ENCODE assay signal across 8 mouse cellular contexts in the genomic region with DNA sequence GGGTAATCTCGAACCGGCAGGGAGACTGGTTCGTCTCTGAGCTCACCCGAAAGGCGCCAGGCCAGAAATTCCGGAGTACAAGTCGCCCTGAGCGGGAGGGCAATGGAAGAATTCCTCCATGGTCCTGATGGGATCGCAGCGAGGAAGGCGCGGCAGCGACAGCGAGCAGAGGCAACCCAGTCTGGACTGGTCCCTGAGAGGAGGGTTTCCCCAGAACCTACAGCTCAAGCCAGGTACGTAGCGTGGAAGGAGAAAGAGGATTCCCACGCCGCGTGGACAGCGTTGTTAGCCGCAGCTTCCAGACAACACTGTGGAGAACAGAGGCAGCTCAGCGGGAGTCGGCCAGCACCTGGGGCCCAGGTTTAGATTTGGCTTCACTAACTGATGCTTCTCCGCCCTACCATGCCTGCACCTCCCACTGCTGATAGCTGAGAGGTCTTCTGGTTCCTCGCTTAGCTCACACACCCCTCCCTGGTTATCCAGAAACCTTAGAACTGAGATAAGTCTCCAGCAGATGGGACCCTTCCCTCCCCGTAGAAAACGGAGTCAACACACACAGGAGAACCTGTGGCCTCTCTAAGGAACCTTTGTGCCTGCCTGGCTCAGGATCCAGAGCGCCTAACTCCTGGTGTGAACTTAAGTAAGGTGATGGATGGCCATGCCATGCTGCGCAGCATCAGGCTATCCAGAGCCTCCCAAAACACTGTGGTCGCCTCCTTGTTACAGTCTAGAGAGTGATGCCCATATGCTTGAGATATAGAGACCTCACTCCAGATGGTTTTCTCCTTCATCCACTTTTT. TPM values are rescaled to one million over a fixed set of nuclear protein-coding genes. Genes with fewer than 3 reads are reported as not detected.
DNase-seq lines count a peak whose midpoint lies in the region; ATAC-seq and TF ChIP-seq lines count a peak whose summit lies in the region.

No protein-coding gene starts in this region.

- no peaks in the 10 kb centered on the region for H3K9me3 ChIP-seq in ES-E14 (ENCODE audit: control insufficient read depth, insufficient read depth, low read depth, low read length)
- H3K9me3 ChIP-seq in forebrain, embryonic 11.5 days (ENCODE audit: control insufficient read depth, low read length) = no peaks in the 10 kb centered on the region
- H3K9me3 ChIP-seq in kidney, embryonic 14.5 days (ENCODE audit: control insufficient read depth, low read length) = no peaks in the 10 kb centered on the region
- no peaks in the 10 kb centered on the region for H3K9me3 ChIP-seq in liver, embryonic 16.5 days (replicated peaks; ENCODE audit: control insufficient read depth, low read length)
- no peaks in the 10 kb centered on the region for H3K9me3 ChIP-seq in stomach, embryonic 16.5 days (replicated peaks; ENCODE audit: control insufficient read depth, low read length)

- H3K9ac ChIP-seq in ES-E14 (ENCODE audit: insufficient read depth, low read depth, low read length, poor library complexity, severe bottlenecking) = no peak overlapping the region
- H3K9ac ChIP-seq in forebrain, embryonic 11.5 days (ENCODE audit: low read length) = peak overlapping the region; percentile 56
- peak overlapping the region; percentile 44 for H3K9ac ChIP-seq in kidney, embryonic 14.5 days (ENCODE audit: low read depth, low read length)
- H3K9ac ChIP-seq in liver, embryonic 16.5 days (ENCODE audit: low read depth, low read length) = no peak overlapping the region
- peak overlapping the region; percentile 46 for H3K9ac ChIP-seq in stomach, embryonic 16.5 days (ENCODE audit: low read length)

- H3K27ac ChIP-seq in ES-E14 (ENCODE audit: insufficient read depth, low read depth, low read length, poor library complexity, severe bottlenecking) = no peak overlapping the region
- H3K27ac ChIP-seq in forebrain, embryonic 11.5 days (ENCODE audit: low read depth, low read length) = no peak overlapping the region
- H3K27ac ChIP-seq in kidney, embryonic 14.5 days (ENCODE audit: low read depth, low read length) = no peak overlapping the region
- H3K27ac ChIP-seq in liver, embryonic 16.5 days (ENCODE audit: low read length) = no peak overlapping the region
- no peak overlapping the region for H3K27ac ChIP-seq in stomach, embryonic 16.5 days (ENCODE audit: low read length)

- peaks cover 5% of the 10 kb centered on the region; the same call in 1 of the 2 replicates for H3K27me3 ChIP-seq in forebrain, embryonic 11.5 days (ENCODE audit: control insufficient read depth, insufficient read depth, low read length)
- H3K27me3 ChIP-seq in kidney, embryonic 14.5 days (ENCODE audit: control insufficient read depth, insufficient read depth, low read length) = peaks cover 7% of the 10 kb centered on the region
- H3K27me3 ChIP-seq in liver, embryonic 16.5 days (ENCODE audit: control insufficient read depth, insufficient read depth, low read depth, low read length) = peaks cover 17% of the 10 kb centered on the region
- H3K27me3 ChIP-seq in stomach, embryonic 16.5 days (ENCODE audit: control insufficient read depth, insufficient read depth, low read length) = no peaks in the 10 kb centered on the region

- H3K4me3 ChIP-seq in ES-E14 (ENCODE audit: insufficient read depth in 1 of 2, low read depth in 1 of 2, low read length in 2 of 2, poor library complexity in 1 of 2, severe bottlenecking in 1 of 2) = peak overlapping the region; percentile 45 to 48
- H3K4me3 ChIP-seq in forebrain, embryonic 11.5 days (ENCODE audit: low read depth, low read length) = peak overlapping the region; percentile 57
- H3K4me3 ChIP-seq in kidney, embryonic 14.5 days (ENCODE audit: low read length) = peak overlapping the region; percentile 60
- peak overlapping the region; percentile 28 for H3K4me3 ChIP-seq in liver, embryonic 16.5 days (ENCODE audit: low read depth, low read length)
- peak overlapping the region; percentile 58 for H3K4me3 ChIP-seq in stomach, embryonic 16.5 days (replicated peaks; ENCODE audit: low read length)

- WGBS in forebrain, embryonic 11.5 days = 1% methylated on average over 30 of the region's 30 CpGs
- WGBS in kidney, embryonic 14.5 days = 3% methylated on average over 30 of the region's 30 CpGs
- WGBS in liver, embryonic 16.5 days (ENCODE audit: insufficient replicate concordance) = 3% methylated on average over 30 of the region's 30 CpGs
- 3% methylated on average over 30 of the region's 30 CpGs for WGBS in stomach, embryonic 16.5 days

- in situ Hi-C loops in ES-E14 (cut with MboI; ENCODE audit: low sequenced_read_pairs in 2 of 2, unreplicated experiment in 2 of 2) = no loop called here

- DNase-seq in cerebellum, adult 9-11 months = no peak
- DNase-seq in ES-E14 (ENCODE audit: low read depth, low spot score) = peak; percentile 8
- DNase-seq in forebrain, embryonic 11.5 days (ENCODE audit: low spot score) = peak; percentile 57

- peak overlapping the region; percentile 95 for H3K4me2 ChIP-seq in forebrain, embryonic 11.5 days (ENCODE audit: low read depth, low read length, severe bottlenecking)
- peak overlapping the region; percentile 95 for H3K4me2 ChIP-seq in kidney, embryonic 14.5 days (replicated peaks; ENCODE audit: low read depth, low read length)
- peak overlapping the region; percentile 46 for H3K4me2 ChIP-seq in liver, embryonic 16.5 days (ENCODE audit: low read depth, low read length)
- H3K4me2 ChIP-seq in stomach, embryonic 16.5 days (ENCODE audit: low read depth, low read length) = peak overlapping the region; percentile 99

- H3K36me3 ChIP-seq in ES-E14 (ENCODE audit: control insufficient read depth, insufficient read depth, low read length, poor library complexity, severe bottlenecking) = no peaks in the 10 kb centered on the region
- H3K36me3 ChIP-seq in forebrain, embryonic 11.5 days (ENCODE audit: control insufficient read depth, insufficient read depth, low read length) = no peaks in the 10 kb centered on the region
- no peaks in the 10 kb centered on the region for H3K36me3 ChIP-seq in kidney, embryonic 14.5 days (ENCODE audit: control insufficient read depth, insufficient read depth, low read length)
- H3K36me3 ChIP-seq in liver, embryonic 16.5 days (ENCODE audit: control insufficient read depth, insufficient read depth) = no peaks in the 10 kb centered on the region
- no peaks in the 10 kb centered on the region for H3K36me3 ChIP-seq in stomach, embryonic 16.5 days (ENCODE audit: control insufficient read depth, insufficient read depth, low read length)

- no peaks in the 10 kb centered on the region for H3K4me1 ChIP-seq in ES-E14 (ENCODE audit: control insufficient read depth in 2 of 2, insufficient read depth in 2 of 2, low read length in 2 of 2, poor library complexity in 1 of 2)
- 0 out of 2 replicates have a peak, but pooled peaks cover 2% of the 10 kb centered on the region for H3K4me1 ChIP-seq in forebrain, embryonic 11.5 days (replicated peaks; ENCODE audit: control insufficient read depth, insufficient read depth, low read length)
- 0 out of 2 replicates have a peak, but pooled peaks cover 6% of the 10 kb centered on the region for H3K4me1 ChIP-seq in kidney, embryonic 14.5 days (ENCODE audit: control insufficient read depth, insufficient read depth, low read length)
- H3K4me1 ChIP-seq in liver, embryonic 16.5 days (ENCODE audit: control insufficient read depth, low read depth, low read length) = no peaks in the 10 kb centered on the region
- peaks cover 4% of the 10 kb centered on the region; the same call in 1 of the 2 replicates for H3K4me1 ChIP-seq in stomach, embryonic 16.5 days (ENCODE audit: control insufficient read depth, insufficient read depth, low read length)

- peak; percentile 40 for ATAC-seq in cerebellum, adult (ENCODE audit: insufficient number of reproducible peaks, low FRiP score, low TSS enrichment)
- peak; percentile 62 for ATAC-seq in forebrain, embryonic 11.5 days (replicated peaks; ENCODE audit: low FRiP score)
- peak; percentile 68 for ATAC-seq in kidney, embryonic 14.5 days (ENCODE audit: low FRiP score, low TSS enrichment)
- ATAC-seq in liver, embryonic 16.5 days (ENCODE audit: low read depth) = no peak
- peak; percentile 33; the same call in 1 of the 2 replicates for ATAC-seq in stomach, embryonic 16.5 days (ENCODE audit: insufficient read depth, low FRiP score)
- ATAC-seq in monocyte, adult 5-6 weeks (replicated peaks; ENCODE audit: insufficient number of reproducible peaks, low FRiP score, low TSS enrichment, poor library complexity, severe bottlenecking) = no peak

TF ChIP-seq in ES-E14, 5 proteins besides CTCF, POLR2A, EP300 and RAD21:
- TF ChIP-seq CHD2 (IDR thresholded peaks at IDR 0.05; ENCODE audit: low read depth, low read length) = no peak
- no peak for TF ChIP-seq HCFC1 (IDR thresholded peaks at IDR 0.05; ENCODE audit: borderline replicate concordance, insufficient read depth, low read length)
- no peak for TF ChIP-seq MAFK (IDR thresholded peaks at IDR 0.05; ENCODE audit: insufficient read depth, low read depth, low read length)
- no peak for TF ChIP-seq ZNF384 (IDR thresholded peaks at IDR 0.05; ENCODE audit: low read depth, low read length)
- no peak for TF ChIP-seq ZC3H11A (IDR thresholded peaks at IDR 0.05; ENCODE audit: borderline replicate concordance, low read depth, low read length)

RNA-seq across cellular contexts. Expression of a gene that starts 0.6 kb away (rescaled TPM):
- total RNA-seq in ES-E14 (2012; rRNA removed) = 0.09 TPM in 1 of 2 replicates, not detected in the other
- polyA plus RNA-seq in forebrain, embryonic 11.5 days (2014; fragmentation: Nextera tagmentation; extraction: Ambion mirVana) = 0.91 and 0.97 TPM in 2 replicates
- 1.1 and 2.1 TPM in 2 replicates for polyA plus RNA-seq in kidney, embryonic 14.5 days (2014; fragmentation: Nextera tagmentation; extraction: Ambion mirVana)
- polyA plus RNA-seq in liver, embryonic 16.5 days (2015; fragmentation: Nextera tagmentation; extraction: Ambion mirVana) = not detected in 2 replicates
- polyA plus RNA-seq in stomach, embryonic 16.5 days (2015; fragmentation: Nextera tagmentation; extraction: Ambion mirVana) = 1.7 and 2.6 TPM in 2 replicates
- total RNA-seq in monocyte, adult 5-6 weeks (2017) = not detected in 3 replicates

RNA-seq across cellular contexts. Expression of a gene that starts 1.5 kb away (rescaled TPM):
- total RNA-seq in ES-E14 (2012; rRNA removed) = not detected in 2 replicates
- 0.75 and 1.8 TPM in 2 replicates for polyA plus RNA-seq in forebrain, embryonic 11.5 days (2014; fragmentation: Nextera tagmentation; extraction: Ambion mirVana)
- 2.3 and 3.4 TPM in 2 replicates for polyA plus RNA-seq in kidney, embryonic 14.5 days (2014; fragmentation: Nextera tagmentation; extraction: Ambion mirVana)
- polyA plus RNA-seq in liver, embryonic 16.5 days (2015; fragmentation: Nextera tagmentation; extraction: Ambion mirVana) = not detected in 2 replicates
- polyA plus RNA-seq in stomach, embryonic 16.5 days (2015; fragmentation: Nextera tagmentation; extraction: Ambion mirVana) = 0.22 and 0.23 TPM in 2 replicates
- total RNA-seq in monocyte, adult 5-6 weeks (2017) = 6.6 TPM in 1 of 3 replicates, not detected in the others

Comparison
In these comparisons a context has a peak if more than half of its experiments do, and no peak if none do; other contexts are left out.
1. ATAC-seq: peak in cerebellum, adult (single experiment), forebrain, embryonic 11.5 days (single experiment), kidney, embryonic 14.5 days (single experiment) and stomach, embryonic 16.5 days (single experiment); none in liver, embryonic 16.5 days (single experiment) and monocyte, adult 5-6 weeks (single experiment).
2. H3K9ac ChIP-seq: peak in forebrain, embryonic 11.5 days (single experiment), kidney, embryonic 14.5 days (single experiment) and stomach, embryonic 16.5 days (single experiment); none in ES-E14 (single experiment) and liver, embryonic 16.5 days (single experiment).
3. H3K4me2 ChIP-seq: peak in every context shown above with its lines; median percentile 99 in stomach, embryonic 16.5 days; 95 in forebrain, embryonic 11.5 days; 95 in kidney, embryonic 14.5 days; 46 in liver, embryonic 16.5 days.
4. Peak in every context shown above with its lines, with median percentiles within 50 percentile points of each other: H3K4me3 ChIP-seq.